Mouse (Mus musculus): ENCODE data around the gene Hba-a1. TPM values are rescaled to one million over a fixed set of nuclear protein-coding genes. Genes with fewer than 3 reads are reported as not detected.
"Not testable (repeated sequence)": the region's sequence is repeated elsewhere in the genome, so short reads cannot be mapped to it uniquely, and the experiment has no call there.

The Hba-a1 gene
- polyA plus RNA-seq, 1 experiment from 2014 or later = 2,663 TPM

- Histone ChIP-seq H3K36me3 (peaks cover 4% of the 10 kb centered on the region; the same call in 1 of the 2 replicates), H3K9me3 (no peaks in the 10 kb centered on the region), H3K4me1 (replicated peaks) (peaks cover 16% of the 10 kb centered on the region), H3K4me3 (peak overlapping the region; percentile 82), H3K4me2 (peak overlapping the region; percentile 59), H3K27me3 (no peaks in the 10 kb centered on the region), H3K9ac (peak overlapping the region; percentile 98), H3K27ac (replicated peaks) (peak overlapping the region; percentile 93)
- WGBS = 25% methylated on average over 6 of the region's 6 CpGs
- no peak for ATAC-seq (ENCODE audit: low FRiP score, low read depth)
Measured at GRCm38 (mm10) chr11:32266776-32267175, 16.5 kb upstream of the Hba-a1 start.

GRCm38 (mm10) chr11:32267188-32267884 lies 16.0 kb upstream of the Hba-a1 start, which contains the start of gene Nprl3:
Gene Nprl3, minus strand, starts transcription at chr11:32267707.
- no peaks in the 10 kb centered on the region for H3K27me3 ChIP-seq
- H3K27ac ChIP-seq (replicated peaks) = peak within 1 kb of the TSS; percentile 93
- ATAC-seq (ENCODE audit: low FRiP score, low read depth) = peak; percentile 99
- WGBS = 0% methylated on average over 54 of the region's 54 CpGs
- peak within 1 kb of the TSS; percentile 98 for H3K9ac ChIP-seq
- peaks cover 16% of the 10 kb centered on the region for H3K4me1 ChIP-seq (replicated peaks)
- H3K4me2 ChIP-seq = peak within 1 kb of the TSS; percentile 59
- H3K4me3 ChIP-seq = peak within 1 kb of the TSS; percentile 82
- peaks cover 1% of the 10 kb centered on the region; the same call in 1 of the 2 replicates for H3K36me3 ChIP-seq
- H3K9me3 ChIP-seq = no peaks in the 10 kb centered on the region

- H3K36me3 ChIP-seq = no peaks in the 10 kb centered on the region
- H3K9me3 ChIP-seq = no peaks in the 10 kb centered on the region
- WGBS = 33% methylated on average over 5 of the region's 5 CpGs
- H3K4me2 ChIP-seq = peak overlapping the region; percentile 59
- peak; percentile 20; the same call in 1 of the 2 replicates for ATAC-seq (ENCODE audit: low FRiP score, low read depth)
- no peaks in the 10 kb centered on the region for H3K27me3 ChIP-seq
- peak overlapping the region; percentile 98 for H3K9ac ChIP-seq
- peaks cover 16% of the 10 kb centered on the region for H3K4me1 ChIP-seq (replicated peaks)
- peak overlapping the region; percentile 93 for H3K27ac ChIP-seq (replicated peaks)
- peak overlapping the region; percentile 82 for H3K4me3 ChIP-seq
Measured at GRCm38 (mm10) chr11:32267964-32268363, 15.3 kb upstream of the Hba-a1 start.

GRCm38 (mm10) chr11:32268952-32269351 lies 14.4 kb upstream of the Hba-a1 start:
- no peaks in the 10 kb centered on the region for H3K36me3 ChIP-seq
- no peak overlapping the region for H3K27ac ChIP-seq (replicated peaks)
- no peaks in the 10 kb centered on the region for H3K27me3 ChIP-seq
- no peak overlapping the region for H3K4me2 ChIP-seq
- WGBS = 89% methylated on average over 5 of the region's 5 CpGs
- no peak for ATAC-seq (ENCODE audit: low FRiP score, low read depth)
- no peak overlapping the region for H3K4me3 ChIP-seq
- H3K9ac ChIP-seq = no peak overlapping the region
- H3K4me1 ChIP-seq (replicated peaks) = peaks cover 16% of the 10 kb centered on the region
- H3K9me3 ChIP-seq = no peaks in the 10 kb centered on the region

GRCm38 (mm10) chr11:32271178-32271577 lies 12.1 kb upstream of the Hba-a1 start:
- Histone ChIP-seq H3K27me3 (no peaks in the 10 kb centered on the region), H3K9me3 (no peaks in the 10 kb centered on the region), H3K9ac (no peak overlapping the region), H3K4me1 (replicated peaks) (peaks cover 12% of the 10 kb centered on the region), H3K27ac (replicated peaks) (no peak overlapping the region), H3K4me2 (no peak overlapping the region), H3K4me3 (no peak overlapping the region), H3K36me3 (no peaks in the 10 kb centered on the region)
- ATAC-seq (ENCODE audit: low FRiP score, low read depth) = no peak
- WGBS = 53% methylated on average over 4 of the region's 4 CpGs

GRCm38 (mm10) chr11:32276347-32276746 lies 7.0 kb upstream of the Hba-a1 start, which contains the start of gene Hba-x:
Gene Hba-x, plus strand, starts transcription at chr11:32276400.
- Histone ChIP-seq H3K4me2 (no peak within 1 kb of the TSS), H3K36me3 (no peaks in the 10 kb centered on the region), H3K9me3 (no peaks in the 10 kb centered on the region), H3K27me3 (no peaks in the 10 kb centered on the region), H3K4me1 (replicated peaks) (no peaks in the 10 kb centered on the region), H3K4me3 (no peak within 1 kb of the TSS), H3K9ac (no peak within 1 kb of the TSS), H3K27ac (replicated peaks) (no peak within 1 kb of the TSS)
- WGBS = 79% methylated on average over 3 of the region's 3 CpGs
- no peak for ATAC-seq (ENCODE audit: low FRiP score, low read depth)

GRCm38 (mm10) chr11:32277736-32278457 lies 5.4 kb upstream of the Hba-a1 start:
- H3K27ac ChIP-seq (replicated peaks) = no peak overlapping the region
- no peak overlapping the region for H3K4me2 ChIP-seq
- ATAC-seq (ENCODE audit: low FRiP score, low read depth) = no peak
- no peaks in the 10 kb centered on the region for H3K36me3 ChIP-seq
- no peaks in the 10 kb centered on the region for H3K4me1 ChIP-seq (replicated peaks)
- no peak overlapping the region for H3K9ac ChIP-seq
- no peaks in the 10 kb centered on the region for H3K9me3 ChIP-seq
- no peak overlapping the region for H3K4me3 ChIP-seq
- no peaks in the 10 kb centered on the region for H3K27me3 ChIP-seq
- WGBS = 75% methylated on average over 21 of the region's 21 CpGs

GRCm38 (mm10) chr11:32278458-32278957 lies 4.8 kb upstream of the Hba-a1 start:
- Histone ChIP-seq H3K36me3 (no peaks in the 10 kb centered on the region), H3K4me2 (no peak overlapping the region), H3K4me3 (no peak overlapping the region), H3K27ac (replicated peaks) (no peak overlapping the region), H3K27me3 (no peaks in the 10 kb centered on the region), H3K9ac (no peak overlapping the region), H3K4me1 (replicated peaks) (no peaks in the 10 kb centered on the region), H3K9me3 (no peaks in the 10 kb centered on the region)
- no peak for ATAC-seq (ENCODE audit: low FRiP score, low read depth)
- 85% methylated on average over 12 of the region's 12 CpGs for WGBS

GRCm38 (mm10) chr11:32280646-32281045 lies 2.7 kb upstream of the Hba-a1 start:
- Histone ChIP-seq H3K4me3 (no peak overlapping the region), H3K4me2 (no peak overlapping the region), H3K27me3 (no peaks in the 10 kb centered on the region), H3K4me1 (replicated peaks) (no peaks in the 10 kb centered on the region), H3K9ac (no peak overlapping the region), H3K36me3 (no peaks in the 10 kb centered on the region), H3K9me3 (no peaks in the 10 kb centered on the region), H3K27ac (replicated peaks) (no peak overlapping the region)
- WGBS = 83% methylated on average over 2 of the region's 2 CpGs
- ATAC-seq (ENCODE audit: low FRiP score, low read depth) = no peak

GRCm38 (mm10) chr11:32281416-32282144 lies 1.7 kb upstream of the Hba-a1 start:
- Histone ChIP-seq H3K4me1 (replicated peaks) (no peaks in the 10 kb centered on the region), H3K36me3 (no peaks in the 10 kb centered on the region), H3K27me3 (no peaks in the 10 kb centered on the region), H3K27ac (replicated peaks) (no peak overlapping the region), H3K4me3 (no peak overlapping the region), H3K9ac (no peak overlapping the region), H3K9me3 (no peaks in the 10 kb centered on the region), H3K4me2 (no peak overlapping the region)
- no peak for ATAC-seq (ENCODE audit: low FRiP score, low read depth)
- 55% methylated on average over 1 of the region's 1 CpGs for WGBS

GRCm38 (mm10) chr11:32284582-32284981 lies 1.3 kb downstream of the Hba-a1 start:
- not testable (repeated sequence) for H3K27me3 ChIP-seq; H3K36me3 ChIP-seq; H3K9me3 ChIP-seq; H3K4me1 ChIP-seq (replicated peaks); ATAC-seq (ENCODE audit: low FRiP score, low read depth); H3K4me2 ChIP-seq; H3K9ac ChIP-seq; H3K27ac ChIP-seq (replicated peaks); H3K4me3 ChIP-seq
- WGBS = 73% methylated on average over 2 of the region's 2 CpGs
